Mouse (Mus musculus) liver, postnatal 0 days (tissue): Measurements from ENCODE around the gene Gm9837.

ENCODE experiments used
- CTCF ChIP-seq: sonication (generic); IDR thresholded peaks from 2 replicates; pipeline ENCODE4 v1.5.1; 2016; ENCODE audit warnings: antibody characterized with exemption, low read depth
- EP300 ChIP-seq: IDR thresholded peaks from 2 replicates; pipeline ENCODE4 v1.6.1; 2016; ENCODE audit warnings: antibody characterized with exemption, low read depth, mild to moderate bottlenecking

GRCm38 (mm10) chr11:53447996-53448395 lies 22.3 kb downstream of the Gm9837 start:
- TF ChIP-seq CTCF (no peak), EP300 (no peak)
